Mouse (Mus musculus) olfactory bulb, adult 2 months (tissue): ENCODE measurements around the gene Kmt5a.

Experiments
- CTCF ChIP-seq: fragments of 200-500 bp; IDR thresholded peaks from 2 replicates; pipeline ENCODE4 v1.5.1; 2012; ENCODE audit warnings: low read depth, mild to moderate bottlenecking, low read length, moderate library complexity; ENCODE audit not compliant: insufficient read depth
- POLR2A ChIP-seq: fragments of 200-500 bp; IDR thresholded peaks from 2 replicates; pipeline ENCODE4 v1.6.1; 2012; ENCODE audit warnings: mild to moderate bottlenecking, low read depth, low read length, moderate library complexity; ENCODE audit not compliant: insufficient read depth

- no peak for TF ChIP-seq CTCF
- TF ChIP-seq POLR2A, result no peak
Measured at GRCm38 (mm10) chr5:124483655-124484396, 44.1 kb downstream of the Kmt5a start.
